Mouse (Mus musculus) myocyte (in vitro differentiated cells): ENCODE measurements around the gene Atp6v0e. TPM values are rescaled to one million over a fixed set of nuclear protein-coding genes. Genes with fewer than 3 reads are reported as not detected.

Experiments
- H3K27me3 ChIP-seq: one replicate; pipeline ENCODE4 v1.6.1; 2011; ENCODE audit not compliant: control insufficient read depth, insufficient read depth, insufficient read length
- H3K36me3 ChIP-seq: one replicate; pipeline ENCODE4 v1.6.1; 2011; ENCODE audit not compliant: control insufficient read depth, insufficient read depth
- H3K4me2 ChIP-seq: one replicate; pipeline ENCODE4 v1.6.1; 2011; ENCODE audit warnings: low read depth, control low read depth
- H3K4me3 ChIP-seq: one replicate; pipeline ENCODE4 v1.5.1; 2011; ENCODE audit warnings: mild to moderate bottlenecking, control low read depth, moderate library complexity
- H3K79me2 ChIP-seq: one replicate; pipeline ENCODE4 v1.6.1; 2011; ENCODE audit not compliant: control insufficient read depth, insufficient read depth
- H3ac ChIP-seq: one replicate; pipeline ENCODE4 v1.6.1; 2011; ENCODE audit not compliant: control insufficient read depth, insufficient read length
- CEBPB ChIP-seq: IDR thresholded peaks from 2 replicates; pipeline ENCODE4 v1.6.1; 2011; ENCODE audit warnings: mild to moderate bottlenecking, moderate library complexity; ENCODE audit not compliant: poor library complexity, insufficient read depth, severe bottlenecking
- E2F4 ChIP-seq: IDR thresholded peaks from one replicate; pipeline ENCODE4 v1.6.1; 2011; ENCODE audit warnings: mild to moderate bottlenecking, control low read depth, moderate library complexity; ENCODE audit not compliant: insufficient read depth
- MAX ChIP-seq: IDR thresholded peaks from one replicate; pipeline ENCODE4 v1.6.1; 2011; ENCODE audit warnings: low read depth, mild to moderate bottlenecking, control low read depth
- MYOD1 ChIP-seq, 3 experiments: IDR thresholded peaks; one replicate each; pipeline ENCODE4 v1.6.1; 2011; ENCODE audit warnings: control low read depth in 2 of 3, low read depth in 2 of 3, mild to moderate bottlenecking in 2 of 3, moderate library complexity in 1 of 3; ENCODE audit not compliant: insufficient read length in 2 of 3, control insufficient read depth in 1 of 3
- MYOG ChIP-seq, 3 experiments: IDR thresholded peaks; one replicate each; pipeline ENCODE4 v1.6.1; 2011; ENCODE audit warnings: control low read depth in 2 of 3, low read depth in 2 of 3, mild to moderate bottlenecking in 2 of 3; ENCODE audit not compliant: insufficient read length in 2 of 3, control insufficient read depth in 1 of 3, insufficient read depth in 1 of 3
- POLR2A ChIP-seq: IDR thresholded peaks from one replicate; pipeline ENCODE4 v1.6.1; 2011; ENCODE audit warnings: low read depth, mild to moderate bottlenecking, control low read depth, moderate library complexity; ENCODE audit not compliant: insufficient read length
- POLR2AphosphoS2 ChIP-seq: IDR thresholded peaks from one replicate; pipeline ENCODE4 v1.6.1; 2011; ENCODE audit warnings: low read depth, control low read depth; ENCODE audit not compliant: insufficient read length
- REST ChIP-seq: IDR thresholded peaks from one replicate; pipeline ENCODE4 v1.6.1; 2011; ENCODE audit warnings: mild to moderate bottlenecking, control low read depth, moderate library complexity; ENCODE audit not compliant: insufficient read depth, insufficient read length
- SRF ChIP-seq: IDR thresholded peaks from one replicate; pipeline ENCODE4 v1.6.1; 2011; ENCODE audit warnings: low read depth; ENCODE audit not compliant: control insufficient read depth, insufficient read length
- TCF12 ChIP-seq: IDR thresholded peaks from one replicate; pipeline ENCODE4 v1.6.1; 2011; ENCODE audit warnings: mild to moderate bottlenecking, control low read depth; ENCODE audit not compliant: poor library complexity, insufficient read depth, severe bottlenecking
- TCF3 ChIP-seq: IDR thresholded peaks from one replicate; pipeline ENCODE4 v1.6.1; 2011; ENCODE audit warnings: low read depth, control low read depth; ENCODE audit not compliant: insufficient read length
- USF1 ChIP-seq: IDR thresholded peaks from one replicate; pipeline ENCODE4 v1.6.1; 2011; ENCODE audit warnings: low read depth, mild to moderate bottlenecking, control low read depth, moderate library complexity
- polyA plus RNA-seq: library from polyadenylated mRNA; unstranded; fragments of >200 nt; fragmentation: generic; extraction: Trizol; gene quantifications from one replicate; pipeline ENCODE4 v1.2.1, GENCODE M21; 2012; ENCODE audit warnings: missing spikeins

Atp6v0e gene
- polyA plus RNA-seq, 1 experiment: 211 TPM

- Histone ChIP-seq H3K4me3 (no peak overlapping the region), H3K4me2 (no peak overlapping the region), H3K79me2 (no peaks in the 10 kb centered on the region), H3ac (no peak overlapping the region), H3K27me3 (no peaks in the 10 kb centered on the region), H3K36me3 (peaks cover 34% of the 10 kb centered on the region)
- TF ChIP-seq SRF (no peak), MAX (no peak), TCF12 (no peak), TCF3 (no peak), REST (no peak), MYOD1 (IDR thresholded peaks at IDR 0.05; ENCODE audit: control insufficient read depth in 1 of 3, insufficient read length in 2 of 3, low read depth in 2 of 3) (no peak), MYOG (IDR thresholded peaks at IDR 0.05; ENCODE audit: control insufficient read depth in 1 of 3, insufficient read depth in 1 of 3, insufficient read length in 2 of 3, low read depth in 2 of 3) (no peak), E2F4 (no peak), POLR2AphosphoS2 (no peak), CEBPB (no peak), POLR2A (no peak)
These were observed 24.4 kb upstream of the Atp6v0e start for GRCm38 (mm10) chr17:26638655-26639054.

- Histone ChIP-seq H3ac (no peak overlapping the region), H3K79me2 (no peaks in the 10 kb centered on the region), H3K27me3 (no peaks in the 10 kb centered on the region), H3K36me3 (peaks cover 35% of the 10 kb centered on the region), H3K4me2 (no peak overlapping the region), H3K4me3 (no peak overlapping the region)
- TF ChIP-seq TCF3: no peak
- TF ChIP-seq REST: no peak
- TF ChIP-seq E2F4: no peak
- TF ChIP-seq USF1: no peak
- no peak for TF ChIP-seq POLR2AphosphoS2
- no peak for TF ChIP-seq MYOG (IDR thresholded peaks at IDR 0.05; ENCODE audit: control insufficient read depth in 1 of 3, insufficient read depth in 1 of 3, insufficient read length in 2 of 3, low read depth in 2 of 3)
- no peak for TF ChIP-seq TCF12
- TF ChIP-seq MAX: no peak
- TF ChIP-seq CEBPB: no peak
- no peak for TF ChIP-seq SRF
- TF ChIP-seq MYOD1 (IDR thresholded peaks at IDR 0.05; ENCODE audit: control insufficient read depth in 1 of 3, insufficient read length in 2 of 3, low read depth in 2 of 3): no peak
- no peak for TF ChIP-seq POLR2A
These were observed 23.2 kb upstream of the Atp6v0e start for GRCm38 (mm10) chr17:26639791-26640190.

GRCm38 (mm10) chr17:26640286-26640740, 22.7 kb upstream of the Atp6v0e start:
- Histone ChIP-seq H3K36me3 (peaks cover 35% of the 10 kb centered on the region), H3K27me3 (no peaks in the 10 kb centered on the region), H3ac (no peak overlapping the region), H3K4me3 (no peak overlapping the region), H3K4me2 (no peak overlapping the region), H3K79me2 (no peaks in the 10 kb centered on the region)
- no peak for TF ChIP-seq SRF
- TF ChIP-seq E2F4: no peak
- TF ChIP-seq REST: no peak
- TF ChIP-seq POLR2A: no peak
- TF ChIP-seq USF1: no peak
- no peak for TF ChIP-seq MAX
- TF ChIP-seq CEBPB: no peak
- no peak for TF ChIP-seq TCF12
- no peak for TF ChIP-seq MYOG (IDR thresholded peaks at IDR 0.05; ENCODE audit: control insufficient read depth in 1 of 3, insufficient read depth in 1 of 3, insufficient read length in 2 of 3, low read depth in 2 of 3)
- TF ChIP-seq MYOD1 (IDR thresholded peaks at IDR 0.05; ENCODE audit: control insufficient read depth in 1 of 3, insufficient read length in 2 of 3, low read depth in 2 of 3): no peak
- TF ChIP-seq TCF3: no peak

- no peaks in the 10 kb centered on the region for H3K27me3 ChIP-seq
- H3K4me3 ChIP-seq: no peak overlapping the region
- TF ChIP-seq MAX (no peak), MYOD1 (IDR thresholded peaks at IDR 0.05; ENCODE audit: control insufficient read depth in 1 of 3, insufficient read length in 2 of 3, low read depth in 2 of 3) (no peak), REST (no peak), POLR2A (no peak), USF1 (no peak), MYOG (IDR thresholded peaks at IDR 0.05; ENCODE audit: control insufficient read depth in 1 of 3, insufficient read depth in 1 of 3, insufficient read length in 2 of 3, low read depth in 2 of 3) (no peak), E2F4 (no peak), TCF12 (no peak), POLR2AphosphoS2 (no peak), CEBPB (no peak), SRF (no peak)
- H3ac ChIP-seq: no peak overlapping the region
- peaks cover 35% of the 10 kb centered on the region for H3K36me3 ChIP-seq
- no peaks in the 10 kb centered on the region for H3K79me2 ChIP-seq
- H3K4me2 ChIP-seq: no peak overlapping the region
These were observed 19.6 kb upstream of the Atp6v0e start for GRCm38 (mm10) chr17:26643456-26643855.

GRCm38 (mm10) chr17:26643993-26644392, 19.0 kb upstream of the Atp6v0e start:
- Histone ChIP-seq H3K36me3 (peaks cover 36% of the 10 kb centered on the region), H3K4me3 (no peak overlapping the region), H3K79me2 (no peaks in the 10 kb centered on the region), H3K4me2 (no peak overlapping the region), H3ac (no peak overlapping the region), H3K27me3 (no peaks in the 10 kb centered on the region)
- TF ChIP-seq REST (no peak), POLR2AphosphoS2 (no peak), POLR2A (no peak), USF1 (no peak), TCF3 (no peak), MYOD1 (IDR thresholded peaks at IDR 0.05; ENCODE audit: control insufficient read depth in 1 of 3, insufficient read length in 2 of 3, low read depth in 2 of 3) (no peak), SRF (no peak)
